Mouse (Mus musculus): ENCODE results near the gene Stam. TPM values are rescaled to one million over a fixed set of nuclear protein-coding genes. Genes with fewer than 3 reads are reported as not detected.

Gene Stam
- polyA plus RNA-seq, 1 experiment from 2014 or later: 86.1 TPM

GRCm38 (mm10) chr2:14130641-14131339 lies 56.9 kb downstream of the Stam start:
- no peak overlapping the region for H3K4me2 ChIP-seq (ENCODE audit: low read depth, low read length)
- 87% methylated on average over 12 of the region's 12 CpGs for WGBS
- no peak overlapping the region for H3K9ac ChIP-seq (replicated peaks; ENCODE audit: low read length)
- no peaks in the 10 kb centered on the region for H3K27me3 ChIP-seq (ENCODE audit: control insufficient read depth, insufficient read depth, low read length)
- H3K4me1 ChIP-seq (ENCODE audit: control insufficient read depth, insufficient read depth, low read length): no peaks in the 10 kb centered on the region
- H3K36me3 ChIP-seq (replicated peaks; ENCODE audit: control insufficient read depth, insufficient read depth, low read depth, low read length): no peaks in the 10 kb centered on the region
- no peaks in the 10 kb centered on the region for H3K9me3 ChIP-seq (replicated peaks; ENCODE audit: control insufficient read depth, low read length)
- DNase-seq (ENCODE audit: low spot score) (no peak), ATAC-seq (replicated peaks; ENCODE audit: insufficient number of reproducible peaks, low FRiP score, low TSS enrichment, low read depth) (no peak)
- H3K27ac ChIP-seq (replicated peaks; ENCODE audit: low read depth, low read length): no peak overlapping the region
- no peak overlapping the region for H3K4me3 ChIP-seq (ENCODE audit: low read depth, low read length)

- H3K4me2 ChIP-seq (ENCODE audit: low read depth, low read length): no peak overlapping the region
- no peaks in the 10 kb centered on the region for H3K9me3 ChIP-seq (replicated peaks; ENCODE audit: control insufficient read depth, low read length)
- H3K27ac ChIP-seq (replicated peaks; ENCODE audit: low read depth, low read length): no peak overlapping the region
- H3K27me3 ChIP-seq (ENCODE audit: control insufficient read depth, insufficient read depth, low read length): no peaks in the 10 kb centered on the region
- H3K4me3 ChIP-seq (ENCODE audit: low read depth, low read length): no peak overlapping the region
- WGBS: 88% methylated on average over 4 of the region's 4 CpGs
- H3K9ac ChIP-seq (replicated peaks; ENCODE audit: low read length): no peak overlapping the region
- no peaks in the 10 kb centered on the region for H3K36me3 ChIP-seq (replicated peaks; ENCODE audit: control insufficient read depth, insufficient read depth, low read depth, low read length)
- ATAC-seq (replicated peaks; ENCODE audit: insufficient number of reproducible peaks, low FRiP score, low TSS enrichment, low read depth) (no peak), DNase-seq (ENCODE audit: low spot score) (no peak)
- no peaks in the 10 kb centered on the region for H3K4me1 ChIP-seq (ENCODE audit: control insufficient read depth, insufficient read depth, low read length)
Observed at GRCm38 (mm10) chr2:14132468-14133326, 58.8 kb downstream of the Stam start.

- no peak overlapping the region for H3K4me2 ChIP-seq (ENCODE audit: low read depth, low read length)
- ATAC-seq (replicated peaks; ENCODE audit: insufficient number of reproducible peaks, low FRiP score, low TSS enrichment, low read depth) (no peak), DNase-seq (ENCODE audit: low spot score) (no peak)
- H3K9me3 ChIP-seq (replicated peaks; ENCODE audit: control insufficient read depth, low read length): no peaks in the 10 kb centered on the region
- WGBS: 77% methylated on average over 3 of the region's 3 CpGs
- H3K4me3 ChIP-seq (ENCODE audit: low read depth, low read length): no peak overlapping the region
- H3K27ac ChIP-seq (replicated peaks; ENCODE audit: low read depth, low read length): no peak overlapping the region
- H3K4me1 ChIP-seq (ENCODE audit: control insufficient read depth, insufficient read depth, low read length): no peaks in the 10 kb centered on the region
- no peak overlapping the region for H3K9ac ChIP-seq (replicated peaks; ENCODE audit: low read length)
- H3K36me3 ChIP-seq (replicated peaks; ENCODE audit: control insufficient read depth, insufficient read depth, low read depth, low read length): no peaks in the 10 kb centered on the region; the same call in 1 of the 2 replicates
- H3K27me3 ChIP-seq (ENCODE audit: control insufficient read depth, insufficient read depth, low read length): no peaks in the 10 kb centered on the region
Observed at GRCm38 (mm10) chr2:14136906-14137305, 63.0 kb downstream of the Stam start.

- Histone ChIP-seq H3K9ac (replicated peaks; ENCODE audit: low read length) (no peak overlapping the region), H3K9me3 (replicated peaks; ENCODE audit: control insufficient read depth, low read length) (no peaks in the 10 kb centered on the region), H3K36me3 (replicated peaks; ENCODE audit: control insufficient read depth, insufficient read depth, low read depth, low read length) (no peaks in the 10 kb centered on the region; the same call in none of the 2 replicates), H3K27ac (replicated peaks; ENCODE audit: low read depth, low read length) (no peak overlapping the region), H3K4me3 (ENCODE audit: low read depth, low read length) (no peak overlapping the region), H3K27me3 (ENCODE audit: control insufficient read depth, insufficient read depth, low read length) (no peaks in the 10 kb centered on the region), H3K4me1 (ENCODE audit: control insufficient read depth, insufficient read depth, low read length) (no peaks in the 10 kb centered on the region), H3K4me2 (ENCODE audit: low read depth, low read length) (no peak overlapping the region)
- no peak for ATAC-seq (replicated peaks; ENCODE audit: insufficient number of reproducible peaks, low FRiP score, low TSS enrichment, low read depth)
- 84% methylated on average over 6 of the region's 6 CpGs for WGBS
- no peak for DNase-seq (ENCODE audit: low spot score)
Observed at GRCm38 (mm10) chr2:14139590-14139989, 65.7 kb downstream of the Stam start.

- WGBS: 71% methylated on average over 2 of the region's 2 CpGs
- Histone ChIP-seq H3K27ac (replicated peaks; ENCODE audit: low read depth, low read length) (no peak overlapping the region), H3K36me3 (replicated peaks; ENCODE audit: control insufficient read depth, insufficient read depth, low read depth, low read length) (no peaks in the 10 kb centered on the region; the same call in none of the 2 replicates), H3K4me3 (ENCODE audit: low read depth, low read length) (no peak overlapping the region), H3K27me3 (ENCODE audit: control insufficient read depth, insufficient read depth, low read length) (no peaks in the 10 kb centered on the region), H3K9ac (replicated peaks; ENCODE audit: low read length) (no peak overlapping the region), H3K9me3 (replicated peaks; ENCODE audit: control insufficient read depth, low read length) (no peaks in the 10 kb centered on the region), H3K4me1 (ENCODE audit: control insufficient read depth, insufficient read depth, low read length) (no peaks in the 10 kb centered on the region), H3K4me2 (ENCODE audit: low read depth, low read length) (no peak overlapping the region)
- ATAC-seq (replicated peaks; ENCODE audit: insufficient number of reproducible peaks, low FRiP score, low TSS enrichment, low read depth) (no peak), DNase-seq (ENCODE audit: low spot score) (no peak)
Observed at GRCm38 (mm10) chr2:14140044-14140443, 66.1 kb downstream of the Stam start.

GRCm38 (mm10) chr2:14145311-14145710 lies 71.4 kb downstream of the Stam start:
- 68% methylated on average over 3 of the region's 3 CpGs for WGBS
- Histone ChIP-seq H3K36me3 (replicated peaks; ENCODE audit: control insufficient read depth, insufficient read depth, low read depth, low read length) (no peaks in the 10 kb centered on the region; the same call in none of the 2 replicates), H3K9me3 (replicated peaks; ENCODE audit: control insufficient read depth, low read length) (no peaks in the 10 kb centered on the region), H3K27me3 (ENCODE audit: control insufficient read depth, insufficient read depth, low read length) (no peaks in the 10 kb centered on the region), H3K9ac (replicated peaks; ENCODE audit: low read length) (no peak overlapping the region), H3K4me3 (ENCODE audit: low read depth, low read length) (no peak overlapping the region), H3K4me1 (ENCODE audit: control insufficient read depth, insufficient read depth, low read length) (no peaks in the 10 kb centered on the region), H3K27ac (replicated peaks; ENCODE audit: low read depth, low read length) (no peak overlapping the region), H3K4me2 (ENCODE audit: low read depth, low read length) (no peak overlapping the region)
- ATAC-seq (replicated peaks; ENCODE audit: insufficient number of reproducible peaks, low FRiP score, low TSS enrichment, low read depth): no peak
- DNase-seq (ENCODE audit: low spot score): no peak

- WGBS: 83% methylated on average over 2 of the region's 2 CpGs
- Histone ChIP-seq H3K9ac (replicated peaks; ENCODE audit: low read length) (no peak overlapping the region), H3K4me1 (ENCODE audit: control insufficient read depth, insufficient read depth, low read length) (no peaks in the 10 kb centered on the region), H3K9me3 (replicated peaks; ENCODE audit: control insufficient read depth, low read length) (no peaks in the 10 kb centered on the region), H3K27ac (replicated peaks; ENCODE audit: low read depth, low read length) (no peak overlapping the region), H3K36me3 (replicated peaks; ENCODE audit: control insufficient read depth, insufficient read depth, low read depth, low read length) (no peaks in the 10 kb centered on the region; the same call in none of the 2 replicates), H3K27me3 (ENCODE audit: control insufficient read depth, insufficient read depth, low read length) (no peaks in the 10 kb centered on the region), H3K4me2 (ENCODE audit: low read depth, low read length) (no peak overlapping the region), H3K4me3 (ENCODE audit: low read depth, low read length) (no peak overlapping the region)
- DNase-seq (ENCODE audit: low spot score) (no peak), ATAC-seq (replicated peaks; ENCODE audit: insufficient number of reproducible peaks, low FRiP score, low TSS enrichment, low read depth) (no peak)
Observed at GRCm38 (mm10) chr2:14146913-14147312, 73.0 kb downstream of the Stam start.

GRCm38 (mm10) chr2:14150829-14151228 lies 76.9 kb downstream of the Stam start:
- Histone ChIP-seq H3K9ac (replicated peaks; ENCODE audit: low read length) (no peak overlapping the region), H3K4me3 (ENCODE audit: low read depth, low read length) (no peak overlapping the region), H3K36me3 (replicated peaks; ENCODE audit: control insufficient read depth, insufficient read depth, low read depth, low read length) (no peaks in the 10 kb centered on the region), H3K4me1 (ENCODE audit: control insufficient read depth, insufficient read depth, low read length) (no peaks in the 10 kb centered on the region), H3K27ac (replicated peaks; ENCODE audit: low read depth, low read length) (no peak overlapping the region), H3K4me2 (ENCODE audit: low read depth, low read length) (no peak overlapping the region), H3K9me3 (replicated peaks; ENCODE audit: control insufficient read depth, low read length) (no peaks in the 10 kb centered on the region), H3K27me3 (ENCODE audit: control insufficient read depth, insufficient read depth, low read length) (no peaks in the 10 kb centered on the region)
- WGBS: 87% methylated on average over 2 of the region's 2 CpGs
- ATAC-seq (replicated peaks; ENCODE audit: insufficient number of reproducible peaks, low FRiP score, low TSS enrichment, low read depth) (no peak), DNase-seq (ENCODE audit: low spot score) (no peak)

Data from embryonic facial prominence, embryonic 11.5 days (tissue).